Mouse (Mus musculus): Measurements from ENCODE around the gene Rad51b.

Gene Rad51b

DNA sequence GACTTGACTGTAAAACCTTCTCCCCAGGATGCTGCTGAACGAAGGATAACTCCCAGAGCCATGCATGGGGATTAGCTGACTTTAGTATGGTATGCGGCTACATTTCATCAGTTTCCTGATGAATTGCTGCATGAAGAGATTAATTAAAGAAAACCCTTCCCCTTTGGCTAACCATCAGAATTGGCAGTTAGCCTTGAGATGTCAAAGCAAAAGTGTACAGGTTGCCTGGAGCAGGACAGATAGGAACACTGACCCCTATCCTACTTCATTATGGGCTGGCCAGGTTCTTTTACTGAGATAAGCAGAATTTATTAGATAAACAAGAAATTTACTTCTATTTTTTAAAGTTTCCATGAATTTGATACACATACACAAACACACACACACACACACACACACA, 85.3 kb downstream of the Rad51b start:
- DNase-seq, result no peak

DNA sequence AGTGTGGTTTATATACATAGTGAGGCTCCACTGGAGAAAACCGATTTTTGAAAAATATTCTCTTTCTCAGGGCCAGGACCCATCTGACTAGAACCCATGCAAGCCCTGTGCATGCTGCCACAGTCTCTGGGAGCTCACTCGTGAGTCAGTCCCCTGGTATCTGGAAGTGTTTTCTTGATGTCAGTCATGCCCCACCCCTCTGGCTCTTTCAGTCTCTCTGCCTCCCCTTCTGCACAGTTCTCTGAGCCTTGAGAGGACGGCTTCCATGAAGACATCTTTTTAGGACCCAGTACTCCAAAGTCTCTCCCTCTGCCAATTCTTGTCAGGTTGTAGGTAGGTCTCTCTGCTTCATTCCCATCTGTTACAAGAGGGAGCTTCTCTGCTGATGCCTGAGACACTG, 86.5 kb downstream of the Rad51b start:
- no peak for DNase-seq

DNA sequence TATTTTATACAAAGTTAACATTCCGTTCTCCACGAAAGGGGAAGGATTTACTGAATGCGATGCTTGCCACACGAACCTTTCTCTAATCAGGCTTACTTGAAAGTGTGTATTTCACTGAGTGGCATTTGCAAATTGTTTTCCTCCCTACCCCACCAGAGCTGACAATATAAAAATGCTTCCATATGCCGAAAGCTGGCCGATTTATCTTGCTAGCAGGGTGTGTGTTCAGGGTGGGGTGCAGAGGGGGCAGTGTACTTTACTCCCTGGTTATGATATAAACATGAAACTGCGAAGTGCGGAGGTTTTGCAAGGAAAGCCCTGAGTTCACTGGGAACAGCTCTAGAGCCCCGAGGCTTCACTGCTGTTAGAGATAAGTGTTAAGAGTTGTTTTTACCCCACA, 87.7 kb downstream of the Rad51b start:
- no peak for DNase-seq

DNA sequence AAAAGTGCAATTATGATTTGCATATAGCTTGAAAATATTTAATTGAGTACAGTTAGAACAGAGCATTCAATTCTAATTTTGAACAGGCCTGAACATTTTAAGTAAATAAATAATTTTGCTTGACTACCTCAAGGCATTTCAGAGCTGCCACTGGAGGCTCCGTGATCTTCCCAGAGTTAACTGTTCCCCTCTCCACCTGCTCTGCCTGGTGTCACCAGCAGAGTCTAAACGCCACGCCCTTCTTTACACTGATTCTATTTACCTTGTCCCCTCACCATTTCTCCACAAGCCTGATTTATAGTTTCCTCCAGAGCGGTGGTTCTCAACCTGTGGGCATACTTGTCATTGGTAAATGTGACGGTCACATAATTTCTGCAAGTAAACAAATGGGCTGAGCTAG, 88.1 kb downstream of the Rad51b start:
- no peak for DNase-seq

DNA sequence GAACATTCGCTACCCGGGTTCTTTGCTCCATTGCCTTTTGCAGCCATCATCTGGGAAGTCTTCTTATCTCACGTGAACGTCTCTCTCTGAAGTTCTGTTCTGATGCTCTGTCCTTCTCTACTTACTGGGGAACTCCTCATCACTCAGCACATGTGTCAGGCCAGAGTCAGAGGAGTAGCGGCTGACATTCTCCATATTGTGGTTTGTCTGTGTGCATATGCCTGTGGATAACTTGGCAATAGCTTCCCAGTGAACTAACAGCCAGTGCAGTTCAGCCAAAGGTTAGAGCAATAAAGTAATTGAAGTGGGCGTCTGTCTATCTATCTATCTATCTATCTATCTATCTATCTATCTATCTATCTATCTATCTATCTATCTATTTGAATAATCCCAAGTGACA, 90.8 kb downstream of the Rad51b start:
- DNase-seq, result no peak

DNA sequence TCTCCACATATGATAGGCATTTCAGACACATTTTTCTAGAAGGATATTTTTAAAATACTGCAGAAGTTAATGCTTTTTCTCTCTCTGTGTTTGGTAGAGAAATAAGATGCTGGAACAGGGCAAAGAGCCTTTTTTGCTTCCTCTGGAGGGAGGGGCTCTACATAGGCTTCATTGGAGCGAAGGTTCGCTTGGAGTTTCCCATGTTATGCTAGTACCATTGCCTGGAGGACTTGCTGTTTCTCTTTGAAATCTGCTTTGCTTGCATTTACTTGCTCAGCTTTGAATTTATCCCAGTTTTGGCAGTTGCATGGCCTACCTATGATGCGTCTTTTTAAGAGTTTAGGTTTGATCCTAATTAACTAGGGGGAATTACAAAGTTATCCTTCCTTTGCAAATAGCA, 92.2 kb downstream of the Rad51b start:
- DNase-seq, result no peak

DNA sequence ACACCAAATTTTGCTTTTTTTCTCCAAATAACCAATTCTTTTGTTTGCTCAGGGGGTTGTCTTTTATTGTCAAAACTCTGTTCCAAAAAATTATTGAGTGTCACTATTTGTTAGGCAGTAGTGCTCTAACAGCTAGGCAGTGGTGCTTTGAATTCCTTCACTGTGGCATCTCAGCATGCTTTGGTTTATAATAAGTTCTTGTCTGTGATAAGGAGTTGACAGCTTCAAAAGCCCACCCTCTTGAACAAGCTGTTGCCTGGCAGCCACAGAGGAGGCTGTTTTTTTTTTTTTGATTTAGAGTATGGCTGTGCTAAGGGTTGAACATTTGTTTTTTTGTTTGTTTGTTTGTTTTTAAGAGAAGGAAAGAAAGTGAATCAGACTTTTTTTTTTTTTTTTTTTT, 92.9 kb downstream of the Rad51b start:
- DNase-seq, result no peak

DNA sequence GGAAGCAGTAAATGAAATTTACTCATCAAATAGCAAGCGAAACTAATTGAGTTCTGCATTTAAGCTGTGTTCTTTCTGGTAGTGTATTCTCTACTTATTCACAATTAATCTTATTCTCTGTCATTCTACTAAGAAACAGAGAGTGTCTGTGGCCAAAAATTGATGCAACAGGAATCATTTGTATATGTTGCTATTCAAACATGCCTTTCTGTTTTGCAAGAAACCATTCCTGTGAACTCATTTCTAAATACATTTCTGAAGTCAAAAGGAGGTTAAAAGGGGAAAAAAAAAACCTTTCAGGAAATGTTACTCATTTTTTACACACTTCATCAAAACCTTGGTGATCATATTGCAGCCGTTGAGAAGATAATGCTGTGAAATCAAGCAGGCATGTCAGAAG, 96.6 kb downstream of the Rad51b start:
- DNase-seq, result no peak

DNA sequence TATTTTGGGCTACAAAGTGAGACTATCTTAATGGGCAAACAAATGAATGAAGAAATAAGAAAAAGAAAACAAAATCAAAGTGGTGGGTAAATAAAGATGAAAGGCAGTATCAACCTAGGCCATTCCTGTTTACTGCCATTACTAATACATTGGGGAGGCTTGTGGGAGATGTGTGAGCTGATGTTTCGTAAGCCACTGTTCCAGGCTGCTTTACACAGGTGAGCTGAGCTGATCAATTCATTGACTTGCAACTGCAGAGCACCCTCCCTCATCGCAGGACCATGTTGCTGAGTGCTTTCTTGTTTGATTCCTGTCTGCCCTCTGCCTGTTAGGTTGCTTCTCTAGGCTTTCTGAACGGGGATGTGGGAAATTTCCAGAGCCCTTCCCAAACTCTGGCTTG, 106.9 kb downstream of the Rad51b start:
- no peak for DNase-seq

DNA sequence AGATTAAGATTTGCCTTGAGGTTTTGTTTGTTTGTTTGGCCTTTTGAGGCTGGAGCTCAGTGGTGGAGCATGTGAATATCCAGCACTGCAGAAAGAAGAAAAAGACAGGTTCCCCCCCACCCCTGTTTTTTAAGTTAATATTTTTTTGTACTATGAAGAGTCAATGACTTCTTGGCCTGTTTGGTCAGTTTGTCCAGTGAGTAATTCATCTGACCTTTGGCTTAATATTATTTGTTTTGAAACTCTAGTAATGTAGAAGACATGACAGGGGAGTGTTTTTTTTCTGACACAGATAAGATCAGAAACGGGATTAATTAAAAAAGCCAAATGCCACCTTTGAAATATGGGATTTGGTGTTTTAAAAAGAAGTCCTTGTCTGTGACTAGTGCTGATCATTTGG, 107.4 kb downstream of the Rad51b start:
- no peak for DNase-seq

DNA sequence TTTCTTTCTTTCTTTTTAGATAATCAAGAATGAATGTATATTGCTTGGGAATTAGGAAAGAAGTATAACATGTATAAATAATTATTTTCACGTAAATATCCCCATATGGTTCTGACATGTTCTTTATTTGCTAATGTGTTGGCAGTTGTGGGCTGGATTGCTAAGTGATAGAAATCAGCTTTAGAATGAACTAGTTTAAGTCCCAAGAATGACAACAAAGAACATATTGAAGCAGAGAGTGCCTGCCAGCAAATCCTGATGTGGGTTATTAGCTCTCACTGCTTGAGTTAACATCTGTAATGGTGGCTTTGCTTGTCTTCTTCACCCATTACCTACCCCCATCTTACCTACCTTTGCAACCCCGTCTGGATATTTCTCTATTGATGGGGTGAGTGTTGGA, 111.6 kb downstream of the Rad51b start:
- DNase-seq, result no peak

DNA sequence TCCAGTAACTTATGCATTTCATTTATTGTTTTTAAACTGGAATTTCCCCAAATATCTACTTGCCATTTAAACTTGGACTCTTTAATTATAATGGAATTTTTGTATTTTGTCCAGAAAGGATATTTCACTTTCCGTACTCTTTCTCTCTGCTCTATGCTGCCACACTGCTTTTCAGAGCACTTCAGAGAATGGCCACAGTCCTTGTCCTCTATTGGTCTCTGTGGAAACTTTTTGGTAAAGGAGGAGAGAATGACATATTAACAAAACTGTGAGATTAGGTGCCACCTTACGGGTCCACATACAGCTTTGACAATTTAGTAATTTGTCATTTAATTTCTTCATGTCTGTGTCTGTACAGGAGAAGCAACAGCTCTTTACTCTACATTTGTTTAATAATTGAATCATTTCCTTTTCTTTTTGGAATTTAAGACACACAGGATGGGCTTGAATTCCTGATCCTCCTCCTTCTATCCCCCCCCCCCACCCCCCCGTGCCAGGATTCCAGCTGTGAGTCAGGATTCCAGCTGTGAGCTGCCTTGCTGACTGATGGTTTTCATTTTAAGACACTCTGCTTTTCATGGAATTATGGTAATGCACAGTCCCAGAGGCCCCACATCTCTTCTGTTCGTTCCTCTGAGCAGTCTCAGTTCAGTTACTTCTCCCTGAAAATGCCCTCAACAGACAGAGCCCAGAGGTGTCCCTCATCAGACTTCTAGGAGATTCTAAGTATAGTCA, 112.2 kb downstream of the Rad51b start:
- DNase-seq, result no peak

DNA sequence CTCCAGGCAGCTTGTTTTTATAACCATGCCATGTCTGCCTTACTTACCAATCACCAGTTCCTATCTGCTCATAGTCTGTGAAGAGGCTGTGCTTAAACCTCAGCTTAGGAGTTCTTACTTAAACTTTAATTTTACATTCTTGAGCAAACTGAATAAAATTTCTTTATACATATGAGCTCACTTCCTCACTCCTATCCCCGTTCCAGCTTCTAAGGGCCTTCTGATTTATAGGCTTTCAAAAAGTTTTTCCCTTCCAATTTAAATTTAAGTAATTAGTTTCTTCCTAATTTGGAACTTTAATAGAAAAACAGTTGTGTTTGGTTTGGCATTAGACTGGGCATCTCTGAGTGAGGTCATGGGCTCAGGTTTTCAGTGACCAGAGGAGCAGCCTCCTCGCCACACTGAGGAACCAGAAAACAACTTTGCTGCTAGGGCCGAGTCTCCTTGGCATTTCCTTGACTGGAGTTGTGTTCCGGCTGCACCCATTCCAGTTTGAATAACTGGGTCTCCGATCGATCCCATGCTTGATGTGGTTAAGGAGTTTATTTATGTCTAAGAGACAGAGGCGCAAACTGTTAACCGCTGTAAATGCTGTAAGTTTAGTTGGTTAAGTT, 115.9 kb downstream of the Rad51b start:
- DNase-seq, result no peak

DNA sequence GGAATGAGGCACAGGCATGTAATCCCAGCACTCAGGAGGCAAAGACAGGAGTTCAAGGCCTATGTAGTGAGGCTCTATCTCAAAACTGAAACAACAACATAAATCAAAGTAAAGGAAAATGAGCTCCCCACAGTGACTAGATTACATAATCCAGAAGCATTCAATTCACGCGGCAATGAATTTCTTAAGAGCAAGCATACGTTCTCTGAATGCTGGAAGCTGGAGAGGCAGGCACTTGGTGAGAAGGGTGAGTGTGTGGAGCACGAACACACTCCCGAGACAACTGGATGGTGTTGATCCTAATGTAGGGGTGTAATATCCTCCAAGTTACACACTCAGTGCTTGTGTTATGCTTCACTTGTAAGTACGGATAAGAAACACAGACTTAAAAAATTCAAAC, 120.3 kb downstream of the Rad51b start:
- DNase-seq, result no peak

DNA sequence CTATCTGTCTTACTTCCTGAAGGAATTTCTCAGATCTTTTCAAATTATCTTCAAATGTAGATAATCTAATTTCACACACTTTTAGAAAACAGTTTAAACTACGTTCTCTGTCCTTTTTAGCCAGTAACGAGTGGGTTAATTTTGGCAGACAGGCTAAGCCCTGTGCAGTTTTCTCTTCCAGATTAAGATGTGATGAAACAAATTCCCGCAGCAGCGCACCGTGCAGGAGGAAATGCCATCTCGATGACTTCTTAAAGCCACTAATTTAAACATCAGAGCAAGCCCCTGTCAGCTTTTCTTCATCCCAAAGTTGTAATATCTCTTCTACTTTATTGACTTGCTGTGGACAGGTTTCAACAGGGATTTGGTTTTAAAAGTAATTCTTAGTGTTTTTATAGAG, 123.5 kb downstream of the Rad51b start:
- no peak for DNase-seq

DNA sequence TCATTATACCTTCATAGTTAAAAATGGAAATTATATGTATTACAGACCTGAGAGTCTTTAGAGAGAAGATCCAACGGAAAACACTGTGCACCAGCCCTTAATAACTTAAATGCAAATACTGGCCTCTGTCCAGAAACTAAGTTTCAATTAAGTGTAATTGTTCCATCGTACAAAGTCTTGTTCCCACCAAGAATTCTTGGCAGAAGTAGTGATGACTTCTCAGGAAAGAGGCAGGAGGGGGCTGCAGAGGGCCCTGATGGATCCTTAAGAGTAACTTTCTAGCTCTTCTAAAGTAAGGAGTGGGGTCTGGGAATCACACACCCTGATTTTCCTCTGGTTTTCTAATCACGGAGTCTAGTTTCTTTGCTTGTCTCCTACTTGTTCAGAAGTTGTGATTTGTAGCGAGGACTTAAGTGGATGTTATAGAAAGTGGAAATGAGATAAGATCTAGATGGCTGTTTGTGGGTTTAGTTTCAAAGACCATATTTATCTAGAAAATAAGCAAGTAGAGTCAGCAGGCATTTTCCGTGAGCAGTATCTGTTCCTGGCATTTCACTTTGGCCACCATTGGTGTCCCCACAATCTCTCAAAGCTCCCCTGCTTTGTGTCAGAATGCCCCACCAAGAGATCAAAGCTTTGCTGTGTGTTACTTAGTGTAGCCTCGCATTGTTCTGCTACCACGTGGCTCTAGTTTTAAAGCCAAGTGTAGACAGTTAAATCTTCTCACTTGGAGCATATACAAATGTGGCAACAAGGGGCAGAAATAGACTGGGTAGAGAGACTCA, 132.6 kb downstream of the Rad51b start:
- DNase-seq, result no peak

DNA sequence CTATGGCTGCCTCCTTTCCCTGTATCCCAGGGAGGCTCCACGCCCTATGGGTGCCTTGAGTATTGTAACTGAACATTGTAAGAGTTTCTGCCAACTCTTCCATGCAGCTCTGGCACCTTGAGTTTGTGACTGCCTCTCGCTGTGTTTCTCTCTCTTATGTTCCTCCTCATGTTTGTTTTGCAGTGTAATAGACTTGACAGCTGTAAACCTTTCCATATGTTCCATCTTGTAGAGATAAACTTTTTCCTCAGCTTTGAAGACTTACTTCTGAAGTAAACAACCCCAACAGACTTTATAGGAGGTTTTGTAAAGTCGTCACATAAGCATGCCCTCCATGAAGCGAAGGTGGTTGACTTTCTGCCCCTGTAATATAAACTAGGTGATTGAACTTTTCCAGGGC, 134.1 kb downstream of the Rad51b start:
- DNase-seq, result no peak

DNA sequence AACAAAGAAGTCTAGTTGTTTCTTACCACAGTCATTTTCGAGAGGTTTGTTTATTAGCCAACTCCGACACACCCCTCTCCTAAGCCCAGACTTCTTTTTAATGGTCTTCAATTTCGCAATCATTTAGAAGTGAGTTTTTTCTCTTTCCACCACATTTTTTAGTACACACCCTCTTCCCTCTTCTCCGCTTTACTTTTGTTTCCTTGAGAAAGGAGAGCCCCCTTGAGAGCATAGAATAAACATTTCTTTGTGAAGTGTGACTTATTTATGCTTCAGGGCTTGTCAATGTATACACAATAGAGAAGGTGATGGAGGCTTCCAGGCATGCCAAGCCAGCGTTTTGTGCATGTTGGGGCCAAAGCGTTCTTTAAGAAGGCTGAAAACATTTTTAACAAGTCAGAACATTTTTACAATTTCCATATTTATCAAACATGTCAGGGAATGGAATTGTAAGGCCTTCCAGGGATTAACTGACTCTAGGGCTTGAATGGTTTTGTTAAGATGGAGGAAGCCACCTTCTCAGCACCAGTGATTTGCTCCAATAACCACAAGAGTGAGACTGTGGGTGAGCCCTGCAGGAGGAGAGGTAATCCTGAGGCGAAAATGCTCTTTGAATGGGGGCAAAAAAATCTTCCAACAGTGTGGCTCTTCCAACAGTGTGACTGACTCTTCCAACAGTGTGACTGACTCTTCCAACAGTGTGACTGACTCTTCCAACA, 136.8 kb downstream of the Rad51b start:
- no peak for DNase-seq

DNA sequence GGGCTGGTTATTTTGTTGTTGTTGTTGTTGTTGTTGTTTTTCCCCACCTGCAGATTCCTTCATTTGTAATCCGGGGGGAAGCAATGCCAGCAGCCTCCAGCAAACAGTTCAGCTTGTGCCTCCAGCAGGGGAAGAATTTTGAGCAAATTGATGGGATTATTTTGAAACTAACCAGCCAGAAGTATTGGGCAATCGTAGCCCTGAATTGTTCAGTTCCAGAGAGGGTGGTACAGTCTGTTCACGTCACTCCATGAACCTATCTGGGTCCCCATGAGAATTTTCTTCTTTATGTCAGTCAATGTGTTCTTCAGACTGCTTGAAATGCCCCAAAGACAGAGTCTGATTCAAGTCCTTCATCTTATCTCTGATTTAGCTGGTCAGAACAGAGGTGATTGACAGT, 138.4 kb downstream of the Rad51b start:
- DNase-seq, result no peak

DNA sequence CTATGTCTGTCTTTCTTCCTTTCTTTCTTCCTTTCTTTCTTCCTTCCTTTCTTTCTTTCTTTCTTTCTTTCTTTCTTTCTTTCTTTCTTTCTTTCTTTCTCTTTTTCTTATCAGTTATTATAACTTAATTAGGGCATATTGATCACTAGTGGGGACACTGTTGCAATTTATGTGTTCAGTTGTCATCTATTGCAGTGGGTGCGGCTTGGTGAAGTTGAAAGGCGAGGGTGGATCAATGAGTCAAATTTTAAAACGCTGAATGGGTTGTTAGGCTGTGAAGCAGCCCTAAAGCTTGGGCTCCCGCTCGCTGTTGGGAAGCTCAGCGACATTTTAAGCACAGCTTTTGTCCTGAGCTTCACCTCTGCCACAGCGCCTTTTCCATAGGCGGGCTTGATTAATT, 139.0 kb downstream of the Rad51b start:
- DNase-seq, result no peak

DNA sequence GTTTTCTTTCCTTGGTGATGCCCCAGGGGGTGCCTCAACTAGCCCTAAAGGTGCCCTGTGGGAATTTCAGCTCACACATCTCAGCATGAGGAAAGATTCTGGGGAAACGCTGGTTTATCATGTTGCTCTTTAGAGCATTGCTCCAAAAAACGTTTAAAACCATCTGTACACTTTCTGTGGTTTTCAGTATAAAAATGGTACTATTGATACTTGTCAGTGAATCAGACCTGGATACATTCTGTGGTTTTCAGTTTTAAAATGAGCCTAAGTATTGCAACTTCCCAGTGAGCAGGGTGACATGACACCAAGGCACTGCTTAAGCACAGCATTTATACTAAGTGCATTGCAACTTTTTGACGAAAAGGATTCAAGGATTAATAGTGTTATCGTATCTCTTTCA, 139.8 kb downstream of the Rad51b start:
- DNase-seq, result no peak

DNA sequence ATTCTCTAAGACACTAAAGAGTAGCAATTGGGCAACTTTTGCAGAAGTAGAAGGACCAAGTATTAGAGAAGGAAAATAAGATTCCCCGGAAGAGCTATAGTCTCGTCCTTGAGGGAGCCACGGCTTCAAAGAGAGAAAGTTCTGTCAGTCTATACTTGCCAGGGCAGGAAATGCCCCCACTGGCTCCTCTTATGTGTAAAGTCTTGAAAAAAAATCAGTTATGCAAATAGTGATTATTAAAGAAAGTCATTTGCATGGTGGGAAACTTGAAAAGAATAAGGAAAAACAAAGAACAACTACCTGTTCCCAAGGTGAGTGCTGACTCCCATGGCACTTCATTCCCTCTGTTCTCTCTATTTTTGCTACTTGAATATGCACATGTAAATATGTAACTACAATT, 140.5 kb downstream of the Rad51b start:
- no peak for DNase-seq

DNA sequence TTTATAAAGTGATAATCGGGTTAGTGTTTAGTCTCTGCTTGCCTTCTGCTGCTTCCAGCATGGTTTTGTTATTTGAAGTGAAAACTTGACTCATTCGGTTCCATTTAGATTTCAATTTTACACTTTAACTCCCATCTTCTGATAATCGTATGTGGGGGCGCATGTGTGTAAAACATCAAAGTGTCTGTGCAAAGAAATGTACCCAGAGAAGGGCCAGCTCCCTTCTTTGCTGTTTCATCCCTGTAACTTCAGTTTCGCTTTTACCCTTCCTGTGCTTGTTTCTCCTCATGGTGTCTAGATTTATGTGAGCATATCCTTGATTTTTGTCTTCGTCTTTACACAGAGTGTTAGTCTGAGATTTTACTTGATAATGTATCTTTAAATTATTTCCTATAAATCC, 142.9 kb downstream of the Rad51b start:
- no peak for DNase-seq
